Mouse (Mus musculus): ENCODE measurements around the gene Tmem176a.

DNA sequence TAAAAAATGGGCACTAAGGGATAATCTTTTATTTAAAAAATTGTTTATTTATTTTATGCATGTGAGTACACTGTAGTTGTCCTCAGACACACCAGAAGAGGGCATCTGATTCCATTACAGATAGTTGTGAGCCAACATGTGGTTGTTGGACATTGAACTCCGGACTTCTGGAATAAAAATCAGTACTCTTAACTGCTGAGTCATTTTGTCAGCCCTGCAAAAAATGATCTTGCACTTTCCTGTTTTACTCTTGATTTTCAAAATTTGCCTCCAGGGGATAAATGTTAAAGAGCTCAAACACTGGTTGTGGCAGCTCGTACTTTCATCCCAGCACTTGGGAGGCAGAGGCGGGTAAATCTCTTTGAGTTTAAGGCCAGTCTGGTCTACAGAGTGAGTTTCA, 34.0 kb upstream of the Tmem176a start:
- TF ChIP-seq TAL1 (conservative IDR thresholded peaks at IDR 0.05; ENCODE audit: low read depth, low read length), result no peak
- TF ChIP-seq CTCF (IDR thresholded peaks at IDR 0.05; ENCODE audit: low read depth, low read length), result no peak
- TF ChIP-seq GATA1 (IDR thresholded peaks at IDR 0.05; ENCODE audit: borderline replicate concordance, low read length), result no peak
- no peak for TF ChIP-seq POLR2AphosphoS5 (IDR thresholded peaks at IDR 0.05; ENCODE audit: insufficient replicate concordance, low read depth, low read length)

Measured in G1E (cell line).